Mouse (Mus musculus) spleen, postnatal 4 days (tissue): ENCODE measurements around the gene Setd7.
A peak's percentile ranks its signal among the peaks of the same experiment; 100 is the strongest.
"Not testable (repeated sequence)": the region's sequence is repeated elsewhere in the genome, so short reads cannot be mapped to it uniquely, and the experiment has no call there.

ENCODE experiments used
- DNase-seq, 2 experiments: peaks; one replicate each; pipeline ENCODE4 v3.0.0; 2022; ENCODE audit warnings: low spot score in 2 of 2

The Setd7 gene

DNA sequence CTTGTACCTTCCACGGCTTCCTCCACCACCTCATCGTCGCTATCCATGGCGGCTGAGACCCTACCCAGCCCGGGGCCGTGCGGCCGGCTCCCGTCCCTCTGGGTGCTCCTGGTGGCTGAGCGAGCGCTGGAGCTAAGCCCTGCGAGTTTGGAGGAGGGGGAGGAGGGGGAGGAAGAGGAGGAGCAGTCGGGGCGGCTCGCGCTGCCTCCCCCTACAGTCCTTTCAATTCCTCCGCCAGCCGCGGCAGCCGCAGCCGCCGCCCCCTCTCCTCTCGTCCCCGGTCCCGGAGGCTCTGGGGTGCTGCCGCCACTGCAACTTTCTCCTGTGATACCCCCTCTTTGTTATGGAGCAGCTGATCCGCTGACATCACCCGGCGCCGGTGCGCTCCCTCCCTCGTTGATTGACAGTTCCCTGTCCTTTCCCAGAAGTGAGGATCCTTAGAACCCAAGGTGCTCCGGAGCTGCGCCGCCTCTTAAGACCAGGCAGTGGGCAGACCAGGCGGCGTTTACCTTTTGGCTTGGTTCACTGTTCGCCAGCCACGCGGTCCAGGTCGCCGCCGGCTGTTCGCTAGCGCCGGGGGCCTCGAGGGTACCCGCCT lies at the start of gene Setd7:
Setd7 (minus strand) TSS at position 369 of the 598 bp plus-strand sequence.
- peak; percentile 55 to 82 for DNase-seq

DNA sequence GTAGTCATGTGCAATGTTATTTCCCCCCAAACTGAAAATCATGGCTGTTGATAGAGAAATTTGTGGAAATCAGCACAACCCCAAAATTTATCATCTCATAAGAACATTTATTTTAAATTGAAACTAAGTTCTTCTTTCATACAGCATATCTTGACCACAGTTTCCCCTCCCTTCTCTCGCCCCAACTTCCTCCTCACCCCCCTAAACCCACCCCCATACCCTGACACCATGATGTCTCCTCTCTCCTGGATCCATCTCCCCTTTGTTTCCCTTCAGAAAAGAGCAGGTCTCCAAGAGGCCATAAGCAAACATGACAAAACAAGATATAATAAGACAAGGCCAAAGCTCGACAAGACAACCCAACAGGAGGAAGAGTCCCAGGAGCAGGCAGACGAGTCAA lies 43.8 kb upstream of the Setd7 start:
- DNase-seq, result no peak

DNA sequence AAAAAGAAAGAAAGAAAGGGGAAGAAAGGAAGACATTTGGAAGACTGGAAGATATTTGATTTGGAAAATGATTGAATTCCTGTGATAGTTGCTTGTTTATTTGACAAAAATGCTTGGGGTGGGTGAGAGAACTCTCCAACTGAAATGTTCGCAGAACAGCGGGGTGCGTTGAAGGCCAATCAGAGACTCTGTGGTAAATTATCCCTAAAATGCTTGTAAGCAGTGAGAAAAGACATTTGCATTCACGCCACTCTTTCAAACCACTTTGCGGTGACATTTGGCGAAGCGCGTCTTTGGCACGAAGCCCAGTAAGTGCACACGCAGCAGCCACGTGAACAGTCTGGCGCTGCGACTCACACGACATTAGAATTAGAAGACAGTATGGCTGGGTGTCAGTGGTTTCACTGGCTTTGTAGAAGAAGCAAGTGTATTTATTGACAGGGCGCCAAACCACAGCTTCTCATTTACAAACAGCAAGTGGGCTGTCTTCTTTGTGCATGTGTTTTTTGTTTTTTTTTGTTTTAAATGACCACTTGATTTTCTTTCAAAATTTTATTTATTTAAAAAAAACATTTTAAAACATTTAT lies 43.1 kb upstream of the Setd7 start:
- DNase-seq, result no peak

DNA sequence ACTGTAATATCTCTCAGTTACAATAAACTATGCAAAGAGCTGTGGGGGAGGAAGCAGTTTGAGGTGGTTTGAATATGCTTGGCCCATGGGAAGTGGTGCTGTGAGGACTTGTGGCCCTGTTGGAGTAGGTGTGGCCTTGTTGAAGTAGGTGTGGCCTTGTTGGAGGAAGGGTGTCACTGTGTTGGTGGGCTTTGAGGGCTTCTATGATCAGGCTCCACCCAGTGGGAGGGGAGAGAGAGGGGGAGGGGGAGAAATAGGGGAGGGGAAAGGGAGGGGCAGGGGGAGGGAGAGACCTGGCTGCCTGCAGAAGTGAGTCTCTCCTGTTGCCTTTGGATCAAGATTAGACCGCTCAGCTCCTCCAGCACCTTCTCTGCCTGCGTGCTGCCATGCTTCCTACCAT lies 40.8 kb upstream of the Setd7 start:
- DNase-seq, result no peak

DNA sequence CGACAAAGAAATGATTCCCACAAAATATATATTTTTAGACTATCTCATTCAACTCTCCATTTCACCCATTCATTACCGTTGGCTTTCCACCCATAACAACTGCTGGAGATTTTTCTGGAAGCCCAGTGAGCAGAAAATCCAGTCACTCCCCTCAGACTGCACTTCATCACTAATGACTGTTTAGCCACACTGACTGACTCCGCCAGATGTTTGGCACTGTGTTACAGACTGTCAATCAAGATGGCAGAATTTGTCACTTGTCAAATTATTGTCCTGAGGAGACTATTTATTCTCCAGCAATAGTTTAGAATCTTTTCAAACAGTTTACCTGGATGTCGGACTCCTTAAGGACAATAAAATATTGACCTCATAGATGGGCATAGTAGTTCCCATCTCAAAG lies 40.0 kb upstream of the Setd7 start:
- no peak for DNase-seq

DNA sequence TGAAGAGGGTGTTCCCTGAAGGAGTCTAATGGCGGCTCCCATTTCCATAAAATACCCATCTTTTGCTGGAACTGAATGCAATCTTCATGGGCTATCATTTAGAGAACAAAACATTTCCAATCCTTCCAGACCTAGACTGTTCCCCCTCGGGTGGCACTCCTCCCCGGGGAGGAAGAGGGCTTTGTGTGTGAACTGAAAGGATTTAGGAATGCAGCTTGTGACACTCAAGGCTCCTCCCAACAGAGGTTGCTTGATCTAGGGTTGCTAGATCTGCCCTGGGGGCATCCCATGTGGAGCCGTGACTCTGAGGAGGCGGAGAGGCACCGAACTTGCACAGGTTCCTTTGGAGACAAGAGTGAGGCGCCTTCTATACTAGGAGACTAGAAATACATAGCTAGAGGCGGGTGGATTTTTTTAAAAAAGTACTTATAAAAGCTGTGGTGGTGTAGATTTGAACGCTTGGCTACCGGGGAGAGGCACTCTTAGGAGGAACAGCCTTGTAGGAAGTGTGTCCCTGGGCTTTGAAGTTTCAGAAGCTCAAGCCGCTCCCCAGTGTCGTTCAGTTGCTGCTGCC lies 38.5 kb upstream of the Setd7 start:
- DNase-seq, result no peak

DNA sequence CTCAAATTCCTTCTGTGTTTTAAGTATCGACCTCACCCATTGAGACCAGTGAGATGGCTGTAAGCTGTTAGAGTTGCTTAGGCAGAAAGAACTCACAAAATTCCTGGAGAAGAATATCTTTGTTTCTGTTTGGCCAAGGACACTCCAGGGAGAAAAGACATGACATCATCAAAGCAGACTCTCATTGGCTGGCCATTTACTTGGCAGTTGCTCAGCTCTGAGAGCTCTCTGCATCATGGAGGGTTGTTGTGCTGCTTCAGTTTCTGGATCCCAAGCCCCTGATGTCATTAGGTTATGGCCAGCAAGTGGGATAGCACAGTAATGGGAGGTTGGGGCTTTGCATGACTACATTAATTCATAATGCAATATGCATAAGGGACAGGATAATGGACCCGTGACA lies 35.9 kb upstream of the Setd7 start:
- no peak for DNase-seq

DNA sequence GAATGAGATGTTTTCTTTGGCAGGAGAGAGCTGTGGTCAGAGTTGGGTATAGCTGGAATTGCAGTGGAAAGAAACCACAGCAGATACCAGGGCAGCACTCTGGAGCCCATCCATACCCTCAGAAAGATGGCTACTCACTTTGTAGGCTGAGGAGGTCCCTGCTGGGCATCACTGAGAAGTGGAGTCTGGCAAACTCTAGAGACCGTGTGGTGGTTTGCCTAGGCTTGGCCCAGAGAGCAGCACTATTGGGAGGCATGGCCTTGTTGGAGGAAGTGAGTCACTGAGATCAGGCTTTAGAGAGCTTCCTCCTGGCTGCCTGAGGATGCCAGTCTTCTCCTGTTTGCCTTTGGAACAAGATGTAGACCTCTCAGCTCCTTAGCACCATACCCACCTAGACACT lies 32.8 kb upstream of the Setd7 start:
- no peak for DNase-seq

DNA sequence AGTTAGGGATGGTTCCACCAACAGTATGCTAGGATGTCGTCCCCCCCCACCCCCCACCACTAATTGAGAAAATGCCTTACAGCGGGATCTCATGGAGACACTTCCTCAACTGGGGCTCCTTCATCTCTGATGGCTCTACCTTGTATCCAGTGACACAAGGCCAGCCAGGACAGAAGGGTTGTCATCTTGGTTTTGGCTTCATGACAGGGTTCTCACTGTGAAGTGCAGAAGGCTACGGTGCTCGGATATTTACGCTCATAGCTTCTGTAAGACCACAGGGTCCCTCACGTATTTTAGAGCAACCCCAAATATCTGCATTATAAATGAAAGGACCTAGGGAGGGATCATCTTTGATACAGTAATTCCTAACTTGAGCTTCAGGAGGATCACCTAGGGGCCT lies 30.9 kb upstream of the Setd7 start:
- no peak for DNase-seq

DNA sequence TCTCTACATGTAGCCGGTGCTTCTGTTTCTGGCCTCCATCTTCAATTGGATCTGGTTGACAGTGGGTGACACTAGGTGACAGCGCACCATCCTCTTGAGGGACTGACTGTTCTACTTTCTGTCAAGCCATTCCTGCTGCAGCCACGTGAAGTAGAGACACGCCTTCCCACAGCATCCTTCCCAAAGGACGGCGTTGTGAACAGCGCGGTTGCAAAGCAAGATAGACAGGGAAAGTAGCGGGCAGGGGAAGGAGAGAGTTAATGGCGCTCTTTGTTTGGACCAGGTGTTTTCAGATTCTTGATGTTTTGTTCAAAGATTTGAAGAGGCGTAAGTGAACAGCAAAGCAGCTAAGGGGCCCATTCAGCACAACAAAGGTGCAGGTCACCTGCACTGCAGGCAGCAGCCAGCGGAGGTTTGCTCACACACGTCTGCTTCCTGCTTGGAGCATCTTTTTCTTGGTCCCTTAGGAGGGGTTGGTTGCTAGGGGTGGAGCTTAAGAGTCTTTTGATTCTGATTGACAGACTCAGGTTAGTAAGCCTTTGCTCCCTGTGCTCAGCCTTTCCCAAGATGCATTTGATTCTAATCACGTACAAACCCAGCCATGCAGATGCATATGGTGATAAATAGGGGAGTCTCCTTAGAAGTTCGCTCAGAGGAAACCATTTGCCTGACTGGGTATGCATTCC lies 29.7 kb upstream of the Setd7 start:
- no peak for DNase-seq

DNA sequence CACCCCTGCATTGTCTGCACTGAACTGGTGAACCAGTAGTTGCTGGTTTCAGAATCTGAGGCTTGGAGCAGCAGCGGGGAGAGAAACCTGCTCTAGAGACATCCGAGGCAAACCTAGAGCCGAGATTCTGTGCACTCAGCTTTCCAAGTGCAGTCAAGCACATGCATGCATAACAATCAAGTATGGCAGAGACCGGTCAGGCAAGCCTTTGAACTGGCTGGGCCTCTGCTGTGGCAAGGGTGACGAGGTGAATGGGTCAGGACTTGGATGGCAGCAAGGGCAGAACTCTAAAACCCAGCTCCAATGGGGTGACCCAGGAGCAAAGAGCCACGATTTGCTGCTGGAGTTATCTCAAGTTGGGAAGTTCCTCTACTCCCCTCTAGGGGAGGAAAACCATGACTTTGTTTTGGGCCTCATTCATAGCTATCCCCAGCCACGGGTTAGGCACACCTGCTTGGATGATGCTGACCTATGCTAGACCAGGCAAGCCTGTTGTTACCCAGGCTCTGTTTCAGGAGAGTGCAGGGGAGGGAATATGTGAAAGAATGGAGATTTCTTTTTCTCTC lies 27.1 kb upstream of the Setd7 start:
- DNase-seq, result no peak

DNA sequence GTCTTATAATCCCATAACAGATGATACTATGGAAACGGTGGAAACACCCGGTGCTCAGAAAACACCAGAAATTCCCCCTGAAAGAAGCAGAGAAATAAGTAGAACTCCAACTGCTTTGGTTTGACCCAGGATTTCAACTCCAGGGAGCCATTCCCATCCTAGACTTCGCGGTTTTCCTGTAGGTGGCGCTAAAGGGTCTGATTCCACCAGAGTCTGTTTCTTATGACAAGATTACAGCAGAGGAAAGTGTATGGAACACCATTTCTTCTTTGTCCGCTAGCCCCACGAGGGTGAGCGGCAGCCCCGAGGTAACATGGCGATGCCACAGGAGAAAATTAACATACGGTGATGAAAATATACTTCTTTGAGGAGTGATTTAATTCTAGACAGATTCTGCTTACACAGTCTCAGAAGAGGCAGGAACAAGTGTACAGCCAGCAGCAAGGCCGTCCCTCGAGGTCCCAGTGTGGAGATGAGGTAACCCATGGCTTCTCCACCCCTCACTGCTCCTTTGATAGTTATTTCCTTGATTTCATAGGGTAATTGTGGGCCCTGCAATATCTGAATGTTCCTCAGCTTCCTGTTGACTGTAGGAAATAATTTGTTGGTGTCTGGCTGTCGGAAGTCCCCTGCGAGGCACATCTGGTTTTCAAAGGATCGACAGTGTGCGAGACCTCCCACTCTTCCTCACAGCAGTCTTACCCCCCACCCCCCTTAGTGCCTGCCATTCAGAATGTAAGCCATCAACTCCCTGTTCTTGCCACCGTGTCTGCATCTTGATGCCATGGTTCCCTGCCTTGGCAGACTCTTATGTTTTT lies 23.1 kb upstream of the Setd7 start:
- DNase-seq, result peak; percentile 58 to 81

DNA sequence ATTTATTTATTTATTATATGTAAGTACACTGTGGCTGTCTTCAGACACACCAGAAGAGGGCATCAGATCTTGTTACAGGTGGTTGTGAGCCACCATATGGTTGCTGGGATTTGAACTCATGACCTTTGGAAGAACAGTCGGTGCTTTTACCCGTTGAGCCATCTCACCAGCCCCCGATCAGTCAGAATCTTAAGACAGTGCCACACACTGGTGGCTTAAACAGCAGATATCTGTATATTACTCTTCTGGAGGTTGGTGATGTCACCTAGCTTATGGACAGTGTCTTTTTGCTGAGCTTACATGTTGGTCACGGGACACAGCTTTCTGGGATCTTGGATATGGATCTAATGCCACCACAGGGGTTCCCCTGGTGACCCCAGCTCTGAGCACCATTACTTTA lies 18.6 kb upstream of the Setd7 start:
- not testable (repeated sequence) for DNase-seq

DNA sequence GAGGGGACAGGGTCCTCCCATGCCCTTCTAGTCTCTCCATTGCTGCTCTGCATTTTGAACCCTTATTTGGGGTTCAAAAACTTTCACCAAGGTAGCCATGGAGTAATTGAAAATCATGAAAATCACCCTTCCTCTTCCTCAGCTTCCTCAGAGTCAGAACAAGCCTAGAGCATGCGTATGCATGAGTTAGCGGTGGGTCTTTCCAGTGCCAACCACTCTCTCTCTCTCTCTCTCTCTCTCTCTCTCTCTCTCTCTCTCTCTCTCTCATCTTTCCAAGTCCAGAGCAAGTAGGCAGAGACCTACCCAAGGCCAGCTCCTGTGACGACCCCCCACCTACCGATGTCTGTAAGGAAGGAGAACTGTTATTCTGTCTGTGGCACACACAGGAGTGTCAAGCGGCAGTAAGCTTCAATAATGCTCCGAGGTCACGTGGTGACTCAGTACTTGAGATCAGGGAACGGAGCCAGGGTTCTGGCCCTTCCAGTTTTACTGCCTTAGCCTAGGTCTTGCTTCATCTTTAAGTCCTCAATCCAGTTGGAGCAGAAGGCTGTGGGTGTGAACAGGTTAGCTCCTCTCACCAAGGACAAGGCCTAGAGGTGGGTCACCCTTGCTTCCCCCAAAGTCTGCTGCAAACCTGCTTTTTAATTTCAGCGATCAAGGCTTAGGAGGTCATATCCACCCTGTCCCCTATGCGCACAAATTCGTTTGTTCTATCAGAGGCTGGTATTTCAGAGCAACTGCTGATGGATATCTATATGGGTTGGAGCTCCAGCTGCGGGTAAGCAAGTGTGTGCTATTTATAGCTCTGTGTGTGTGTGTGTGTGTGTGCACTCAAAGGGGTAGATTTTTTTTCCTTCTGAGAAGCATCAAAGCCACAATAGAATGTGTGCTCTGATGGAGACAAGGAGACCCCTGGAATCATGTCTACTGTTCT lies 17.4 kb upstream of the Setd7 start:
- no peak for DNase-seq

DNA sequence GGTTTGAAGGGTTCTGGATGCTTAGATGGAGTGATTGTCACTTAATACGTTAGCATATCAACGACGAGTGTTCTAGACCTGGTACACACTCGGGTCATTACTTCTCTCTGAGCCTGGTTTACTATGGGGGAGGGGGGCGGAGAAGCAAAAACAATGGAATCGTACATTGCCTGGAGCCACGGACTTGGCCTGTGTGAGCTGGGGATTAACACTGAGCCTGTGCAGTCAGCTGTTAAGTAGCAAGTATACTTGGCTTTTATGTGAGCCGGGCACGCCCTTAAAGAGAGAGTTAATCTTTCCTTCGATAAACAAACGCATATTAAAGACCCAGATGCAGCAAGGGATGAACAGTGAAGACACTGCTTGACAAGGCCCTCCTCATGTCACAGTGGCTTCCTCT lies 16.7 kb upstream of the Setd7 start:
- no peak for DNase-seq

DNA sequence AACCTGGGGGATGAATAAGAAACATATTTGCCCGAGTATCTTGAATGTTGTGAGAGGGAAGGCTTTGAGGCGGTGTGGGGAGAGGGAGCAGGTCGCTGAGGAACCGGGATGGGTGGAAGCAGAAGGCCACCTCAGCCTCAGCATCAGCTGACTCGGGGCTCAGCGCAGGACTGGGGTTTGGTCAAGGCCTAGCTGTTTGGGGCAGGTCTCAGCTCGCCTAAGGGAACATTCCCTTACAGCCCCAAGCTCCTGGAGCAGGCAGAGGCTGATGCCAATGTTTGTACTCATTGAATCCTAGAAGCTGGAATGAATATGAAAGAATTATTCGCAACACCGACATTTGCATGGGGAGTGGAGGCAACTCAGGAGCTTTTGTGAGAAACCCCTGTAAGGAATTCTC lies 13.2 kb upstream of the Setd7 start:
- DNase-seq, result no peak

DNA sequence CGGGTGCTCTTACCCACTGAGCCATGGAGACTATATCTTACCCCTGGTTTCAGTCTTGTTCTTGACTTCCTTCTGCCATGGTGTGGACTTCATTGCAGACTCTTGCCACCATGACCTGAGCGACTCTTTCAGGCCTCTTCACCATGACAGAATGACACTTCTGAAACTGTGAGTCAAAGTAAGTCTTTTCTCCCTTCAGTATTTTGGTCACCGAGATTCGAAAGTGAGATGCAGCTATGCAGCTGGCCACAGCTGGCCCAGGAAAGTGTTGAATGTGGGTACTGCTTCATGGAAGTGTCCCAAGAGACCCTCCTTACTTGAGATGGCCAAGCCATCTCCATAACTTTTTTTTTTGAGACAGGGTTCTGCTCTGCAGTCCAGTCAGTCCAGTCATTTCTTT lies 9.5 kb upstream of the Setd7 start:
- no peak for DNase-seq

DNA sequence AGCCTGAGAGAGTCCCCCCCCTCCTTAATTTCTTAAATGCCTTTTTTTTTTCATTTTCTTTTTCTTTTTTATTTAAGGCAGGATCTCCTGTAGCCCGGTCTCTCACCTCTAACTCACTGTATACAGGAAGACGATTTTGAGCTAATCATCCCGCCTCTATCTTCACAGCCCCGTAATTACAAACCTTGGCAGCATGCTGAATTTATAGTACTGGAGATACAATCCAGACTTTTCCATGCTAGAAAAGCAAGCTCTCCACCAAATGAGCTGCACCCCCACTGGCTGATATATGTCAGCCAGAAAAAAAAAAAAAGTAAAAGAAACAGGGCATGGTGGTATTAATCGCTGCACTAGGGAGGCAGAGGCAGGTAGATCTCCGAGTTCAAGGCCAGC lies 1.3 kb upstream of the Setd7 start:
- DNase-seq, result no peak

DNA sequence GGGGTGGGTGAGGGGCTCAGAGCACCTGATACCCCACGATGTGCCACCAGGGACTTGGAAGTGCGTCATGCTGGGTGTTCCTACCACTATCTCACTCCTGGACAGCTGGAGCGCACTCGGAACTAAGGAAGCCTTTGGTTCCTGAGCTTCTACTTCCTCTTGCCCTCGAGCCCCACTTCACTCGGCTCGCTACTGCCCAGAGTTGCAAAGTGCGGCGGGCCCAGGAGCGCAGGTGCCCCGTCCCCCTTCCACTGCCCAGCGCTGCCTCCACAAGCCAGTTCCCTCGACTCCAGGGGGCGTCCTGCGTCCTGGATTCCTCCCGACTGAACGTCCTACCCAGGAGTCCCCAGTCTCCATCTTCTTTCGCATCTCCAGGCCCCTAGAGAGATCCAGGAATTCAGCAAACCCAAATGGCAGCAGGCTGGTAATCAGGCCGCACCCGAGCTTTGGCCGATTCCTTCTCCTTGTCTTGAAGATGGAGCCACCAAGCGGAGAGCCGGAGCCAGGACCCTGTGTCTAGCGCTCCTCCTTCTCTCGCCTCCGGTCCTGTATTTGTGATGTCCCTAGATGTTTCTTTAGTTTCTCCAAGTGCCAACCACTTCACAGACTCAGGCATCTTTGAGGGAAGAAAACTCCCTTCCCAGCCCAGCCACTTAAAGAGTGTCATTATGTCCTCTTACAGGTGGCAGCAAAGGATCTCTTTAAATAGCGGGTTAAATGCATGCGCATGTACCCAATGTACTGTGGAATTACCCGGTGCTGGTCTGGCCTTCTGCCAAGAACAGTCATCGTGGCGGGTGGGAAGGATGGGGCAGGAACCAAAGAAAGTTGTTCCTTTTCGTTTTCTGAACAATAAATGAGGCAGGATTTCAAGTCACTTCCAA lies 672 bp upstream of the Setd7 start:
- DNase-seq, result peak; percentile 42 to 76
